Mouse (Mus musculus) kidney, postnatal 0 days (tissue): ENCODE data around the gene Oscar. TPM values are rescaled to one million over a fixed set of nuclear protein-coding genes. Genes with fewer than 3 reads are reported as not detected.
A peak's percentile ranks its signal among the peaks of the same experiment; 100 is the strongest.

ENCODE experiments used
- ATAC-seq: fragments of 200-750 bp; cut with Nextera tagmentation; replicated peaks from 2 replicates; pipeline ENCODE4 v1.8.0; 2017; ENCODE audit warnings: low read depth, moderate number of reproducible peaks, moderate TSS enrichment, moderate library complexity; ENCODE audit not compliant: low FRiP score
- DNase-seq: peaks from one replicate; pipeline ENCODE4 v3.0.0-alpha.2; 2016; ENCODE audit warnings: low spot score
- H3K27ac ChIP-seq: fragments of 300-500 bp; sonication (generic); 2 replicates; pipeline ENCODE4 v1.5.1; 2014; ENCODE audit warnings: mild to moderate bottlenecking
- H3K27me3 ChIP-seq: fragments of 300-500 bp; sonication (generic); 2 replicates; pipeline ENCODE4 v1.6.1; 2014; ENCODE audit warnings: low read length, mixed read lengths; ENCODE audit not compliant: insufficient read depth
- H3K36me3 ChIP-seq: fragments of 300-500 bp; sonication (generic); 2 replicates; pipeline ENCODE4 v1.6.1; 2014; ENCODE audit warnings: low read length, mixed read lengths; ENCODE audit not compliant: insufficient read depth
- H3K4me1 ChIP-seq: fragments of 300-500 bp; sonication (generic); replicated peaks from 2 replicates; pipeline ENCODE4 v1.6.1; 2014; ENCODE audit warnings: antibody characterized with exemption, low read length, mixed read lengths; ENCODE audit not compliant: insufficient read depth
- H3K4me2 ChIP-seq: fragments of 300-500 bp; sonication (generic); 2 replicates; pipeline ENCODE4 v1.6.1; 2014; ENCODE audit warnings: mild to moderate bottlenecking, low read length, moderate library complexity, mixed read lengths
- H3K4me3 ChIP-seq: fragments of 300-500 bp; sonication (generic); replicated peaks from 2 replicates; pipeline ENCODE4 v1.5.1; 2014; ENCODE audit warnings: low read depth, low read length
- H3K9ac ChIP-seq: fragments of 300-500 bp; sonication (generic); 2 replicates; pipeline ENCODE4 v1.6.1; 2014; ENCODE audit warnings: low read depth, low read length
- H3K9me3 ChIP-seq: fragments of 300-500 bp; sonication (generic); replicated peaks from 2 replicates; pipeline ENCODE4 v1.6.1; 2016; ENCODE audit warnings: low read length, inconsistent platforms, mixed read lengths
- CTCF ChIP-seq: IDR thresholded peaks from 2 replicates; pipeline ENCODE4 v1.5.1; 2016; ENCODE audit warnings: antibody characterized with exemption, low read depth, mild to moderate bottlenecking, moderate library complexity
- WGBS: fragments of 180-500 bp; shearing (Covaris S2); extraction: QIAGEN DNeasy Blood & Tissue Kit; methylation state at CpG from one replicate; pipeline ENCODE4 v1.1.7; 2014; 5-methylcytosine and 5-hydroxymethylcytosine counted together
- polyA plus RNA-seq: library from polyadenylated mRNA; unstranded; fragments of >200 nt; fragmentation: Nextera tagmentation; extraction: Ambion mirVana; gene quantifications from 2 replicates; pipeline ENCODE4 v1.2.1, GENCODE M21; 2015

Oscar gene
- polyA plus RNA-seq, 1 experiment from 2014 or later, result 0.14 TPM

DNA sequence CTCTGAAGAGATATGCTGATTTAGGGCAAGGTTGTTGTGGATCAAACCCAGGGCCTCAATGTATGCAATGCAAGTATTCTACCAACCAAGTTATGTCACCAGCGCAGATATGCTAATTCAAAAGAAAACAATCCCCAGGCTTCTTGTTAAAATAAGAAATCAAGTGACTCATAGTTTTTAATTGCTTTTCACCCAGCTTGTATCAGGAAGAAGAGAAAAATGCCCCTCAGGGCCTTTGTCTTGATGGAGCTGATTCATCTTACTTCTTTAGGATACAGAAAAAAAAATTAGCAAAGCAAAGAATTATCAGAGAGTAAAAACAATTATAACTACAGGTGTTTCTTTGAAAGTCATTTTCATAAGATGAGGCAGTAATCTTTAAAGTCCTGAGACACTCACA, 28.7 kb downstream of the Oscar start:
- H3K4me1 ChIP-seq, result no peaks in the 10 kb centered on the region
- no peaks in the 10 kb centered on the region for H3K36me3 ChIP-seq
- TF ChIP-seq CTCF, result no peak
- no peak overlapping the region for H3K27ac ChIP-seq
- DNase-seq, result no peak
- ATAC-seq, result no peak
- no peaks in the 10 kb centered on the region for H3K27me3 ChIP-seq
- no peaks in the 10 kb centered on the region for H3K9me3 ChIP-seq
- H3K9ac ChIP-seq, result no peak overlapping the region
- no peak overlapping the region for H3K4me3 ChIP-seq
- WGBS, result 78% methylated on average over 1 of the region's 1 CpGs
- no peak overlapping the region for H3K4me2 ChIP-seq

DNA sequence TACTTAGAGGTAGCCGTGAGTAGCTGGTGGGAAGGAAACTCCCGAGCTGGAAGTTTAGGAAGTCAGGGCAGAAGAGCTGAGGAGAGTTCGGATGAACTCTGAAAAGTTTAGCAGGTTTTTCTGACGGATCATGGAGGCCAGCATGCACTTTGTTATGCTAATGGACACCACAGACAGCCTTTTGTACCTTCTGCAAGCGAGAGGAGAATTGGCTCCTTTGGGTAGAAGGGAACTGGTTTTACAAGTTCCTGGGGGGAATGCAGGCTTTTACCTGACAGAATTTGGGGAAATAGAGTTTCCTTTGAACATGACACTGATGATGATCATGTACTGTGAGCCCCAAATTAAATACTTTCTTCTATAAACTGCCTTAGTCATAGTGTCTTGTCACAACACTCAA, 29.7 kb downstream of the Oscar start:
- Histone ChIP-seq H3K9me3 (no peaks in the 10 kb centered on the region), H3K27me3 (no peaks in the 10 kb centered on the region), H3K4me2 (no peak overlapping the region), H3K27ac (no peak overlapping the region), H3K9ac (no peak overlapping the region), H3K36me3 (no peaks in the 10 kb centered on the region), H3K4me3 (no peak overlapping the region), H3K4me1 (no peaks in the 10 kb centered on the region)
- 10% methylated on average over 5 of the region's 5 CpGs for whole genome bisulfite sequencing
- ATAC-seq, result no peak
- TF ChIP-seq CTCF, result no peak
- no peak for DNase-seq

DNA sequence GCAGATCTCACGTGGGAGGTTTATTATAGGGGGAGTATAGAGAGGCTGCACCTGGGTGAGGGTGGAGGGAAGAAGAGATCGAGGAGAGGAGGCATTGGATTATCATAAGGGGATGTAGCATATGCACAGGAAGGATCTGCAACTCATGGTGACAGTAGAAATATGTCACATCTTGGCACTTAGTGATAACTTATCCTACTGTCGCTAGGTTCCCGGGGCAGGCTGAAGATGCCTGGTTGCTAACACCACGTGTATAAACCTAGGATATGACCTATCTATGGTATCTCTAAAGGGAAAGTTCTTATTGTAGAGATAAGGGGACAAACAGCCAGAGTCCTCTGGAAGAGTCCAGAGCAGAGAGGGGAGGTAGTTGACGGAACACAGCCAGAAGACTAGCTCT, 30.2 kb downstream of the Oscar start:
- Histone ChIP-seq H3K4me2 (no peak overlapping the region), H3K27me3 (no peaks in the 10 kb centered on the region), H3K9ac (no peak overlapping the region), H3K36me3 (no peaks in the 10 kb centered on the region), H3K27ac (no peak overlapping the region), H3K4me3 (no peak overlapping the region), H3K4me1 (no peaks in the 10 kb centered on the region), H3K9me3 (no peaks in the 10 kb centered on the region)
- no peak for DNase-seq
- 18% methylated on average over 6 of the region's 6 CpGs for WGBS
- no peak for TF ChIP-seq CTCF
- no peak for ATAC-seq

DNA sequence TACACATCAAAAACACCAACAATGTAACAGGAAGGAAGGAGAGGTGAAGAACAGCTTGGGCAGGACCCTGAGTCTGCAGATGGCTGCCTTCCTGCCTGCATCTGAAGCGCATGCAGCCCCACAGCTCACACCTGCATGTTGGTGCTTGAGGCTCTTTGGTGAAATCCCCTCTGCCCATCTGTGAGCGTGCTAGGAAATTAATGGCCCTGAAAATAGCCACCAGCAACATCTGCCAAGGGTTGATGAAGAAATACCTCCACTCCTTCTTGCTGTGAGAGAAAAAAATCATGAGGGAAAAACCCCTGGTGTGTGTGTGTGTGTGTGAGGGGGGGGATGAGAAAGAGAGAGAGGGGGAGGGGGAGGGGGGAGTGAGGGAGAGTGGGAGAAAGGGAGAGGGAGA, 35.9 kb downstream of the Oscar start:
- Histone ChIP-seq H3K4me3 (no peak overlapping the region), H3K27ac (no peak overlapping the region), H3K9me3 (no peaks in the 10 kb centered on the region), H3K4me1 (no peaks in the 10 kb centered on the region), H3K9ac (no peak overlapping the region), H3K4me2 (no peak overlapping the region), H3K27me3 (no peaks in the 10 kb centered on the region), H3K36me3 (no peaks in the 10 kb centered on the region)
- WGBS, result 16% methylated on average over 2 of the region's 2 CpGs
- ATAC-seq (no peak), DNase-seq (no peak)
- no peak for TF ChIP-seq CTCF

DNA sequence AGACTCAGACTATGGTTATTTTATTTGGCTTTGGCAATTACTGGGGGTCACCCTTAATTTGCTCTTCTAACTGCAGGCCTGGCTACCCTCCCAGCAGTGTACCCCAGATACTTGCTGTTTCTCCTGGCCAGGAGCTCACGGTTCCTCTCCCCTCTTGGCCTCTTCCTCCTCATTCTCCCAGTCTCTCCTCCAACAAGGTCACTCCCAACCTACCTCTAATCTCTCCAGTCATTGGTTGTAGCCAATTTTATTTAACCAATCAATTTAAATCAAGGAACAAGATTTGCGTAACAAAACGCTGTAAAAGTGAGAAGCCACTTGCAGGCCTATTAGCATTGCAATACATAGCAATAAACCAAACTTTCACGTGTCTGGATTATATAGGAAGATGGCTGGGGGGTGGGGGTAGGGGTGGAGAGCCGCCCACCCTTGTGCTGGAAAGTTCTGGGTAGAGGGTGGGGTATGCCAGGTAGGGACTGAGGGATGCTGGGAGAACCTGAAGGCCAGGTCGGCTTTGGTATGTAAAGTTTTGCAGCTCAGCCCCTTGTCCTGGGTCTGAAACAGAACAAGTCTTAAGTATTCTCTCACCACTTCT, 36.9 kb downstream of the Oscar start:
- ATAC-seq (no peak), DNase-seq (no peak)
- Histone ChIP-seq H3K4me1 (no peaks in the 10 kb centered on the region), H3K4me2 (no peak overlapping the region), H3K9ac (no peak overlapping the region), H3K27ac (no peak overlapping the region), H3K36me3 (no peaks in the 10 kb centered on the region), H3K4me3 (no peak overlapping the region), H3K9me3 (no peaks in the 10 kb centered on the region), H3K27me3 (no peaks in the 10 kb centered on the region)
- TF ChIP-seq CTCF, result no peak
- 51% methylated on average over 6 of the region's 6 CpGs for WGBS

DNA sequence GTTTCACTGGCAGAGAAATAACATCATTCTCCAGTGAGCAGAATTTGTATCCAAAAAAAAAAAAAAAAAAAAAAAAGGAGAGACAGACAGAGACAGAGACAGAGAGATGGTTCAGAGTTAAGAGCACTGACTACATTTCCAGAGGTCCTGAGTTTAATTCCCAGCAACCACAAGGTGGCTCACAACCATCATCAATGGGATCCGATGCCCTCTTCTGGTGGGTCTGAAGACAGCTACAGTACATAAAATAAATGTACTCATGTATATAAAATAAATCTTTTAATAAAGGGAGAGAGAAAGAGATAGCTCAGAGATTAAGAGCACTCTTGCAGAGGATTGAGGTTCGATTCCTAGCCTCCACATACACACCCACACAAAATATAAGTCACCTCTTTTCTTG, 37.8 kb downstream of the Oscar start:
- Histone ChIP-seq H3K4me1 (no peaks in the 10 kb centered on the region), H3K9ac (no peak overlapping the region), H3K9me3 (no peaks in the 10 kb centered on the region), H3K4me3 (no peak overlapping the region), H3K27me3 (no peaks in the 10 kb centered on the region), H3K4me2 (no peak overlapping the region), H3K36me3 (no peaks in the 10 kb centered on the region), H3K27ac (no peak overlapping the region)
- DNase-seq (no peak), ATAC-seq (no peak)
- WGBS, result 80% methylated on average over 2 of the region's 2 CpGs
- 0 out of 2 replicates have a peak, but pooled peaks have one; percentile 26 for TF ChIP-seq CTCF
